Mouse (Mus musculus) kidney, adult 2 months (tissue): ENCODE results near the gene Plxnb1.

ENCODE experiments used
- CTCF ChIP-seq: fragments of 200-500 bp; conservative IDR thresholded peaks from 2 replicates; pipeline ENCODE4 v1.5.1; 2011; ENCODE audit warnings: low read depth, mild to moderate bottlenecking, control low read depth, low read length, moderate library complexity, mixed read lengths; ENCODE audit not compliant: insufficient read depth, insufficient read length
- POLR2A ChIP-seq: fragments of 200-500 bp; IDR thresholded peaks from one replicate; pipeline ENCODE4 v1.6.1; 2011; ENCODE audit warnings: low read depth, low read length, control low read depth

DNA sequence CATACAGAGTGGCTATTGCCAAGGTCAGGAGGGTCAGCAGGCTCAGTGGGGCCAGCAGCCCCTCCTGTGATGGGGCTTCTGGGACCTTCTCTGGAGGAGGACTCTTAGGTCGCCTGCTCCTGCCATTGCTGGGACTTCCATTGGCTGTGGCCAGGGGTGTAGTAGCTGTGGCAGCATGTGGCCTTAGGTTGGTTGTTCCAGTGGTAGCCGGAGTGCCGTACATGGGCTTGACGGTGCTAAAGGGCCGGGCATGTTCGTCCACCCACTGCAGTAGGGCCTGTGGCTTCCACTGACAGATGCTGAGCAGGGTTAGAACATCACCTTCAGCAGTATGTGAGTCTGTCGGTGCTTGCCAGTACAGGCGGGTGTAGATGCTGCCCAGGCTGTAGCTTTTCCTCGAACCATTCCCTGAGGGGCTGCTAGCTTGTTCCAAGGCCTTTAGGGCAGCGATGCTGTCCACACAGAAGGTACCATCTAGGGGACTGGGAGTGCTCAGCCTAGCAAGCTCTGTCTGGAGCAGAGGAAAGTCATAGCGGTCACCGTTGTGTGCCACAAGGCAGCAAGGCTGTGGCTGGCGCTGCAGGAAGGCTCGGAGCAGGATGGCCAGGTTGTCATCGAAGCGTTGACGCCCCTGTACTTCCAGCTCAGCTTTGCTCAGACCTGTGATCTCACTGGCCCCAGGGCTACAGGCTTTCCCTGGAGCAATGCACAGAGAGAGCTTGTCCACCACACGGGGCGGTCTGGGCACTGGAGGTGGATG, 37.0 kb upstream of the Plxnb1 start:
- TF ChIP-seq POLR2A = no peak
- TF ChIP-seq CTCF = no peak
